Comparison of ENCODE assay signal across 8 mouse cellular contexts in the genomic region with DNA sequence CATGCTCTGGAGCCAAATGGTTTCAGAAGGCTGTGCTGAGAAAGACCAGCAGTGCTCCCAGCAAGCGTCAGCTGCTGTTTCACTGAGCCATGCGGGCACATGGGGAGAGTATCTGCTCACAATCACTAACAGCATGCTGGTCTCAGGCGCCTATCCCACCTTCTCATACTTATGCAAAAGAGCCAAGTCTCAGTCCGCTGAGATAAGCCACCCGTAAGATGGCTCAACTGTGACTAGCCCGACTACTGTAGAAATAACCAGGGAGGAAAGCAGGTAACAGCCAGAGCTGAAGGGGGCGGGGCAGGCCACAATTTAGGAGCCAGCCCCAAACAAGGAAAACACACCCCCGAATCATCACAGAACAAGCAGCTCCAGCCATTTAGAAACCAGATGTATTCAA. TPM values are rescaled to one million over a fixed set of nuclear protein-coding genes. Genes with fewer than 3 reads are reported as not detected.
DNase-seq lines count a peak whose midpoint lies in the region; ATAC-seq and TF ChIP-seq lines count a peak whose summit lies in the region.

No protein-coding gene starts in this region.

- no peaks in the 10 kb centered on the region for H3K9me3 ChIP-seq in lung, embryonic 15.5 days
- H3K9me3 ChIP-seq in limb, embryonic 12.5 days, result no peaks in the 10 kb centered on the region; the same call in 1 of the 2 replicates

- peaks cover 49% of the 10 kb centered on the region for H3K36me3 ChIP-seq in lung, embryonic 15.5 days
- H3K36me3 ChIP-seq in limb, embryonic 12.5 days, result peaks cover 57% of the 10 kb centered on the region
- peaks cover 27% of the 10 kb centered on the region for H3K36me3 ChIP-seq in small intestine, adult 2 months (ENCODE audit: control insufficient read depth, insufficient read depth, low read length)

- peak overlapping the region; percentile 85 for H3K4me2 ChIP-seq in lung, embryonic 15.5 days
- H3K4me2 ChIP-seq in limb, embryonic 12.5 days, result peak overlapping the region; percentile 98

- H3K4me3 ChIP-seq in lung, embryonic 15.5 days, result peak overlapping the region; percentile 73
- H3K4me3 ChIP-seq in embryonic fibroblast, embryonic 13.5 days (ENCODE audit: insufficient read depth, low read length), result peak overlapping the region; percentile 95
- peak overlapping the region; percentile 97 for H3K4me3 ChIP-seq in limb, embryonic 12.5 days (replicated peaks)
- H3K4me3 ChIP-seq in small intestine, adult 2 months (ENCODE audit: low read depth, low read length), result peak overlapping the region; percentile 99

- 0 out of 2 replicates have a peak, but pooled peaks cover 5% of the 10 kb centered on the region for H3K27me3 ChIP-seq in lung, embryonic 15.5 days
- H3K27me3 ChIP-seq in limb, embryonic 12.5 days, result no peaks in the 10 kb centered on the region; the same call in 1 of the 2 replicates
- H3K27me3 ChIP-seq in small intestine, adult 2 months (ENCODE audit: control insufficient read depth, insufficient read depth, low read length), result no peaks in the 10 kb centered on the region

- TF ChIP-seq CTCF in embryonic fibroblast, embryonic 13.5 days (IDR thresholded peaks at IDR 0.05; ENCODE audit: borderline replicate concordance, insufficient read depth, low read length), result no peak
- TF ChIP-seq CTCF in small intestine, adult 2 months (IDR thresholded peaks at IDR 0.05; ENCODE audit: extremely low read depth, insufficient read length, insufficient replicate concordance, low read depth, low read length), result no peak

- DNase-seq in lung, adult 18-20 months, result no peak
- DNase-seq in layer of hippocampus, adult 18-20 months (ENCODE audit: low spot score in 2 of 2), result no peak
- DNase-seq in urinary bladder, postnatal 14 days (ENCODE audit: low spot score), result no peak
- no peak for DNase-seq in left cerebral cortex, postnatal 10 days (ENCODE audit: extremely low spot score in 1 of 2, low spot score in 2 of 2)

- no peak overlapping the region for H3K27ac ChIP-seq in lung, embryonic 15.5 days
- H3K27ac ChIP-seq in embryonic fibroblast, embryonic 13.5 days (ENCODE audit: insufficient read depth, low read length), result no peak overlapping the region
- H3K27ac ChIP-seq in limb, embryonic 12.5 days, result peak overlapping the region; percentile 17; the same call in 1 of the 2 replicates
- H3K27ac ChIP-seq in small intestine, adult 2 months (ENCODE audit: insufficient read depth, low read depth, low read length), result no peak overlapping the region

- peaks cover 23% of the 10 kb centered on the region for H3K4me1 ChIP-seq in lung, embryonic 15.5 days
- peaks cover 8% of the 10 kb centered on the region for H3K4me1 ChIP-seq in embryonic fibroblast, embryonic 13.5 days (ENCODE audit: control insufficient read depth, insufficient read depth, low read length)
- H3K4me1 ChIP-seq in limb, embryonic 12.5 days (replicated peaks), result peaks cover 21% of the 10 kb centered on the region
- H3K4me1 ChIP-seq in small intestine, adult 2 months (ENCODE audit: control insufficient read depth, insufficient read depth, insufficient read length, low read length), result peaks cover 10% of the 10 kb centered on the region

- 0 out of 2 replicates have a peak, but pooled peaks have one; percentile 11 for TF ChIP-seq POLR2A in embryonic fibroblast, embryonic 13.5 days (IDR thresholded peaks at IDR 0.05; ENCODE audit: low read depth, low read length)
- TF ChIP-seq POLR2A in small intestine, adult 2 months (IDR thresholded peaks at IDR 0.05; ENCODE audit: low read depth, low read length), result no peak

- no peak for ATAC-seq in lung, embryonic 15.5 days (ENCODE audit: borderline replicate concordance, extremely low read depth, low FRiP score, low TSS enrichment)
- no peak for ATAC-seq in limb, embryonic 12.5 days (ENCODE audit: insufficient number of reproducible peaks, insufficient read depth, low FRiP score, low TSS enrichment, low read depth)

- 24% methylated on average over 8 of the region's 8 CpGs for WGBS in lung, embryonic 15.5 days
- 42% methylated on average over 8 of the region's 8 CpGs for WGBS in limb, embryonic 12.5 days
- 15% methylated on average over 8 of the region's 8 CpGs for WGBS in small intestine, adult 2 months

- peak overlapping the region; percentile 98 for H3K9ac ChIP-seq in lung, embryonic 15.5 days
- H3K9ac ChIP-seq in limb, embryonic 12.5 days (replicated peaks), result peak overlapping the region; percentile 99

- intact Hi-C loops in left cerebral cortex, postnatal 10 days (cut with DNase I), result no loop called here

RNA-seq across cellular contexts. Expression of a gene that starts 1.7 kb away (rescaled TPM):
- polyA plus RNA-seq in lung, embryonic 15.5 days (2015; fragmentation: Nextera tagmentation; extraction: Ambion mirVana), result 1,194 and 1,258 TPM in 2 replicates
- 1,473 and 1,652 TPM in 2 replicates for polyA plus RNA-seq in embryonic fibroblast, embryonic 13.5 days (2011; ENCODE audit: insufficient read length, low read depth, missing spikeins)
- polyA plus RNA-seq in limb, embryonic 12.5 days (2016; fragmentation: Nextera tagmentation; extraction: Ambion mirVana), result 1,248 and 1,281 TPM in 2 replicates
- 571 and 823 TPM in 2 replicates for polyA plus RNA-seq in small intestine, adult 2 months (2012; rRNA removed)
- total RNA-seq in layer of hippocampus, adult 18-20 months (2021), result 100 to 1,000 TPM; 601 to 632 TPM
- 100 to 1,000 TPM; 621 to 626 TPM for total RNA-seq in left cerebral cortex, postnatal 10 days (2021)
